Mouse (Mus musculus): ENCODE data around the gene Fbn1. TPM values are rescaled to one million over a fixed set of nuclear protein-coding genes. Genes with fewer than 3 reads are reported as not detected.

Fbn1 gene
- total and polyA plus RNA-seq, 2 experiments from 2014 or later: 12.7 to 127 TPM

DNA sequence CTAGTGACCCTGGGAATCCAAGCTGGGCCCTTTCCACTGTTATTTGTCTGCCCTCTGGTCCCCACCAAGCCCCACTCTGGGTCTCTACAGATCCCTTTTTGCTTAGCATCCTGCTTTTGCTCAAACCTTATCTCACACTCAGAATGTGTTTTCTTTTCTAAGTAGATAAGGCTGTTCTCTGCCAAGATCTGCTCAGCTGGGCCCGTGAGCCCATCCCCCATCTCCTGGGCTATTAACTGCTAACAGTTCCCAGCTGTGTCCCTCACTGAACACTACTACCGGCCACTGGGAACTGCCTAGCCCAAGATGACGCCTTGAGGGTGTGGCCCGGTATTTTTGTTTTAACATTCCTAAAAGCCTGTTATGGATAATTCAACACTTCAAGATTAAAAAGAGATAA, 8.8 kb upstream of the Fbn1 start:
- DNase-seq (ENCODE audit: low spot score) (peak; percentile 52), ATAC-seq (ENCODE audit: insufficient read depth, low read depth) (peak; percentile 69; the same call in 1 of the 2 replicates)
- H3K9ac ChIP-seq (replicated peaks; ENCODE audit: low read depth, low read length): no peak overlapping the region
- no peak overlapping the region for H3K4me2 ChIP-seq (ENCODE audit: low read depth, low read length)
- H3K27ac ChIP-seq (ENCODE audit: low read depth): peak overlapping the region; percentile 50
- WGBS: 13% methylated on average over 4 of the region's 4 CpGs
- TF ChIP-seq CTCF (IDR thresholded peaks at IDR 0.05; ENCODE audit: low read depth) (no peak), EP300 (IDR thresholded peaks at IDR 0.05; ENCODE audit: low read depth) (no peak)
- H3K27me3 ChIP-seq (ENCODE audit: control insufficient read depth, insufficient read depth, low read length): no peaks in the 10 kb centered on the region
- no peaks in the 10 kb centered on the region for H3K36me3 ChIP-seq (replicated peaks; ENCODE audit: control insufficient read depth, insufficient read depth, low read length)
- H3K9me3 ChIP-seq (replicated peaks; ENCODE audit: control insufficient read depth, low read length): no peaks in the 10 kb centered on the region
- H3K4me1 ChIP-seq (ENCODE audit: control insufficient read depth, insufficient read depth): peaks cover 15% of the 10 kb centered on the region
- no peak overlapping the region for H3K4me3 ChIP-seq (ENCODE audit: low read depth, low read length)

DNA sequence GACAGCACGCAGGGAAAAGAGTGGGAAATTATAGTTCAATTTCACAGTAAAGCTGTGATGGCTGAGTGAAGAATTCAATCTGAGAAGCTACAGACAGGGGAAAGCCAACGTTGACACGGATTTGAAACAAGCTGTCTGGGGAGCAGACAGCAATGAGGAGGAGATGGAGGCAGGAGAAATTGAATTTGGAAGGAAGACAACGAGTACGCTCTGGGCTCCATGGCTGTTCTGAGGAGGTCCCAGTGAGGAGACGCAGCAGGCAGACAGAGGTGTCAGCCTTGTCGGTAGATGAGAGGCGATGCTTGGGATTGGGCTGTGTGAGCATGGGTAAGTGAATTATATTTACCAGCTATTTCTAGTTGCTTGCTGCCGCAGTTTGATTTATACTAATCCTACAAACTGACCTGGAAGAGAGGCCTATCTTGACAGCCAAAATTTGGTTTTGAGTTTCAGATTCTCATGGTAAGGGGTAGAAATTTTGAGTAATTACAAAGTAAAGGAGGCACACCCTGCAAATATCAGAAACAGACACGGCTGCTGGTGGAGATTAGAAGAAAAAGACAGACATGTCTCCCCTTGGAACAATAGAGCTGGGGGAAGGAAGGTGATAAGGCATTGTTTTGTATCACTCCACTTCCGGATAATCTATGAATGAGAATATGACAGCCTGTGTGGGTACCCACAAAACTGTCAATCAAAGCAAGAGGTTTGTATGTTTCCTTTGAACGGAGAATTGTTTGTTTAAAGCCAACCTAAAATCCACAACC, 7.7 kb upstream of the Fbn1 start:
- TF ChIP-seq EP300 (IDR thresholded peaks at IDR 0.05; ENCODE audit: low read depth): no peak
- no peak for TF ChIP-seq CTCF (IDR thresholded peaks at IDR 0.05; ENCODE audit: low read depth)
- H3K36me3 ChIP-seq (replicated peaks; ENCODE audit: control insufficient read depth, insufficient read depth, low read length): no peaks in the 10 kb centered on the region
- DNase-seq (ENCODE audit: low spot score) (no peak), ATAC-seq (ENCODE audit: insufficient read depth, low read depth) (no peak)
- H3K4me2 ChIP-seq (ENCODE audit: low read depth, low read length): no peak overlapping the region
- no peak overlapping the region for H3K9ac ChIP-seq (replicated peaks; ENCODE audit: low read depth, low read length)
- WGBS: 42% methylated on average over 12 of the region's 12 CpGs
- H3K4me3 ChIP-seq (ENCODE audit: low read depth, low read length): no peak overlapping the region
- no peaks in the 10 kb centered on the region for H3K9me3 ChIP-seq (replicated peaks; ENCODE audit: control insufficient read depth, low read length)
- H3K4me1 ChIP-seq (ENCODE audit: control insufficient read depth, insufficient read depth): peaks cover 15% of the 10 kb centered on the region
- peak overlapping the region; percentile 48 for H3K27ac ChIP-seq (ENCODE audit: low read depth)
- H3K27me3 ChIP-seq (ENCODE audit: control insufficient read depth, insufficient read depth, low read length): no peaks in the 10 kb centered on the region

DNA sequence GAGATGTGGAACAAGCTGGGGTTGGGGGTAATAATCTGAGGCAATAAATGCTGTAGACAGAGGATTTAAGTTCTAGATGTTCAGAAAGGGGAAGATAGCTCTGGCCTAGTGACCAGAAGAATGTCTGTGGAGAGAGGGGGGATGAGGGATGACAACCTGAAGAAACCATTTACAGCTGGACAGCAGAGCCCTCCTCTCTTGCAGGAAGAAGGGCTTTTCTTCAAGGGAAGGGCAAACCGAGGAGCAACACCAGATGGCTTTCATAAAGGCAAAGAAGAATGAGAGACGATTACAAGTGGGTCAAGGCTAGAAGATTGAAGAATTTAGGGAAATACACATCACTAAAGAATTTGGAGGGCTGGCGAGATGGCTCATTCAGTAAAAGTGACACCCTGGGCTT, 6.6 kb upstream of the Fbn1 start:
- Histone ChIP-seq H3K36me3 (replicated peaks; ENCODE audit: control insufficient read depth, insufficient read depth, low read length) (no peaks in the 10 kb centered on the region), H3K9ac (replicated peaks; ENCODE audit: low read depth, low read length) (no peak overlapping the region), H3K27me3 (ENCODE audit: control insufficient read depth, insufficient read depth, low read length) (no peaks in the 10 kb centered on the region), H3K9me3 (replicated peaks; ENCODE audit: control insufficient read depth, low read length) (no peaks in the 10 kb centered on the region), H3K27ac (ENCODE audit: low read depth) (no peak overlapping the region), H3K4me1 (ENCODE audit: control insufficient read depth, insufficient read depth) (peaks cover 15% of the 10 kb centered on the region), H3K4me3 (ENCODE audit: low read depth, low read length) (no peak overlapping the region), H3K4me2 (ENCODE audit: low read depth, low read length) (no peak overlapping the region)
- TF ChIP-seq CTCF (IDR thresholded peaks at IDR 0.05; ENCODE audit: low read depth) (no peak), EP300 (IDR thresholded peaks at IDR 0.05; ENCODE audit: low read depth) (no peak)
- no peak for DNase-seq (ENCODE audit: low spot score)
- ATAC-seq (ENCODE audit: insufficient read depth, low read depth): no peak
- WGBS: 68% methylated on average over 3 of the region's 3 CpGs

DNA sequence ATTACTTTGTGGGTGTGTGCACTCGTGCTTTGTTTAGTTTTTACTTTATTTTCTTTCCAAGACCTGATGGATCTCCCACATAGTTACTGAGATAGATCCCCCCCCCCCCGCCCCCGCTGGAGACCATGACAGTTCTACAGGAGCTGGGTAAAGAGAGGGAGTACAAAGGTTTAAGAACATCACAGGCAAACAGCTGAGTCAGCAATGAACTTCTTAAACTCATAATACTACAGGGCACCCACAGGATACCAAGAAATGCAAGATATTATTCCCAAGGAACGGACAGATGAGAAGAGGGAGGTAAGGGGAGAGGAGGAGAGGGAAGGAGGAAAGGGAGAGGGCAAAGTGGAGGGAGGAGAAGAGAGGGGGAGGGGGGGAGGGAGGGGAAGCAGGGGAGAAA, 4.8 kb upstream of the Fbn1 start:
- Histone ChIP-seq H3K4me3 (ENCODE audit: low read depth, low read length) (no peak overlapping the region), H3K27me3 (ENCODE audit: control insufficient read depth, insufficient read depth, low read length) (peaks cover 6% of the 10 kb centered on the region; the same call in 1 of the 2 replicates), H3K4me2 (ENCODE audit: low read depth, low read length) (no peak overlapping the region), H3K36me3 (replicated peaks; ENCODE audit: control insufficient read depth, insufficient read depth, low read length) (no peaks in the 10 kb centered on the region), H3K9ac (replicated peaks; ENCODE audit: low read depth, low read length) (no peak overlapping the region), H3K9me3 (replicated peaks; ENCODE audit: control insufficient read depth, low read length) (no peaks in the 10 kb centered on the region), H3K4me1 (ENCODE audit: control insufficient read depth, insufficient read depth) (peaks cover 15% of the 10 kb centered on the region), H3K27ac (ENCODE audit: low read depth) (no peak overlapping the region)
- DNase-seq (ENCODE audit: low spot score) (no peak), ATAC-seq (ENCODE audit: insufficient read depth, low read depth) (no peak)
- TF ChIP-seq EP300 (IDR thresholded peaks at IDR 0.05; ENCODE audit: low read depth): no peak
- no peak for TF ChIP-seq CTCF (IDR thresholded peaks at IDR 0.05; ENCODE audit: low read depth)
- WGBS: 74% methylated on average over 4 of the region's 4 CpGs

DNA sequence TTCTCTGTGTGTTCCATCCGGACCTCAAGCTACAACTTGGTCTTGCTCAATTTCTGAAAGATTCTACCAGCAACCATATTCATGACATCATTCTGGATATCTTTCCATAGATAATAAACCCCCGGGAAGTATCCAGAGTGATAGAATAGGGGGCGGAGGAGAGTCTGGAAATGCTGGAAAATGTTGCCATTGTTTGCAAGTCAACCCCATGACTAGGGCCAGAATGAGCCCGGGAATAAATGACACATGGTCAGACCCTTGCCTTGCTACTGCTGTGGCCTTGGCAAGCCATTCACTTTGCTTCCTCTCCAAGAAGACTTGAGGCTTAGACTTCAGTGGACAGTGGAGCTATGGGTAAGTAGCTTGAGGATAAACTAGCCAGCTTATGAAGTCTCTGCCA, 4.1 kb upstream of the Fbn1 start:
- no peak for TF ChIP-seq EP300 (IDR thresholded peaks at IDR 0.05; ENCODE audit: low read depth)
- no peak for TF ChIP-seq CTCF (IDR thresholded peaks at IDR 0.05; ENCODE audit: low read depth)
- DNase-seq (ENCODE audit: low spot score) (peak; percentile 33), ATAC-seq (ENCODE audit: insufficient read depth, low read depth) (peak; percentile 39; the same call in 1 of the 2 replicates)
- Histone ChIP-seq H3K4me1 (ENCODE audit: control insufficient read depth, insufficient read depth) (peaks cover 17% of the 10 kb centered on the region), H3K27ac (ENCODE audit: low read depth) (no peak overlapping the region), H3K36me3 (replicated peaks; ENCODE audit: control insufficient read depth, insufficient read depth, low read length) (no peaks in the 10 kb centered on the region), H3K4me2 (ENCODE audit: low read depth, low read length) (no peak overlapping the region), H3K4me3 (ENCODE audit: low read depth, low read length) (no peak overlapping the region), H3K9ac (replicated peaks; ENCODE audit: low read depth, low read length) (no peak overlapping the region), H3K27me3 (ENCODE audit: control insufficient read depth, insufficient read depth, low read length) (peaks cover 8% of the 10 kb centered on the region; the same call in 1 of the 2 replicates), H3K9me3 (replicated peaks; ENCODE audit: control insufficient read depth, low read length) (no peaks in the 10 kb centered on the region)
- 51% methylated on average over 4 of the region's 4 CpGs for WGBS
